Mouse (Mus musculus): ENCODE results near the gene Dna2. TPM values are rescaled to one million over a fixed set of nuclear protein-coding genes. Genes with fewer than 3 reads are reported as not detected.

Dna2 gene
- total and polyA plus RNA-seq, 3 experiments, result 0.29 to 0.84 (median 0.68) TPM

DNA sequence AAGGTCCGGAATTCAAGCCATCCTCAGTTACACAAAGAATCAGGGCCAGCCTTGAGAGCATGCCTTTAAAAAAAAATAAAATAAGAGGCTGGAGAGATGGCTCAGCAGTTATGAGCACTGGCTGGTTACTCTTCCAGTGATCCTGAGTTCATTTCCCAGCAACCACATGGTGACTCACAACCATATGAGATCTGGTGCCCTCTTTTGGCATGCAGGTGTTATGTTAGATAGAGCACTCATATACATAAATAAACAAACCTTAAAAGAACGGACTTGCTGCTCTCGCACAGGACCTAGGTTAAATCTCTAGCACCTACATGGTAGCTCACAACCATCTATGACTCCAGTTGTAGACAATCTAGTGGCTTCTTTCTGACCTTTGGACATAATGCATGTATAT lies 61.4 kb downstream of the Dna2 start:
- Histone ChIP-seq H3K4me1 (ENCODE audit: control insufficient read depth, insufficient read depth, low read length) (no peaks in the 10 kb centered on the region), H3K79me2 (replicated peaks; ENCODE audit: control insufficient read depth, insufficient read depth, low read length) (no peaks in the 10 kb centered on the region), H3K36me3 (ENCODE audit: control insufficient read depth, insufficient read depth, low read length) (peaks cover 4% of the 10 kb centered on the region), H3K9ac (ENCODE audit: low read depth, low read length) (no peak overlapping the region), H3K27ac (no peak overlapping the region), H3K27me3 (ENCODE audit: control insufficient read depth, insufficient read depth, low read length) (no peaks in the 10 kb centered on the region), H3K4me3 (no peak overlapping the region)
- DNase-seq, result no peak
- WGBS, result 58% methylated on average over 3 of the region's 3 CpGs
- no peak for TF ChIP-seq POLR2A (IDR thresholded peaks at IDR 0.05; ENCODE audit: insufficient read depth, low read depth, low read length)
- no peak for TF ChIP-seq CTCF (IDR thresholded peaks at IDR 0.05)
- TF ChIP-seq EP300 (IDR thresholded peaks at IDR 0.05; ENCODE audit: insufficient read depth, low read depth, low read length), result no peak
- intact Hi-C loops (cut with DNase I), result no loop called here

DNA sequence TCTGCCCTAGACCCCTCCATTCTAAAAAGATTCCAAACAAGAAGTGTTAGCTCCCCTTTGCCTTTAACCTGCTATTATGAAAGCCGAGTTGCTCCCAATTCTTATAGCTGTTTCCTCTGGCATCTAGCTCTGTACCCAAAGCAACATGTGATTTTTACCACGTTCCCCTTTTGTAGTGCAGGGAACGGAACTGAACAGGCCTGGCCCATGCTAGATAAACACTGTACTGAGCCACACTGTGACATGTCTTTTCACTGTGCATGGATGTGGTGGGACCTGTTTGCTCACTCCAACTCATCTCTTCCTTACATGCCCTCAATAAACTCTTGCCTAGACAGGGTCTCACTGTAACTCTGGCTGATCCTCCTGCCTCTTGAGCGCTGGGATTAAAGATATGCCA lies 63.4 kb downstream of the Dna2 start:
- Histone ChIP-seq H3K9ac (ENCODE audit: low read depth, low read length) (no peak overlapping the region), H3K79me2 (replicated peaks; ENCODE audit: control insufficient read depth, insufficient read depth, low read length) (no peaks in the 10 kb centered on the region), H3K27me3 (ENCODE audit: control insufficient read depth, insufficient read depth, low read length) (no peaks in the 10 kb centered on the region), H3K27ac (no peak overlapping the region), H3K36me3 (ENCODE audit: control insufficient read depth, insufficient read depth, low read length) (peaks cover 4% of the 10 kb centered on the region), H3K4me3 (no peak overlapping the region), H3K4me1 (ENCODE audit: control insufficient read depth, insufficient read depth, low read length) (no peaks in the 10 kb centered on the region)
- WGBS, result 69% methylated on average over 4 of the region's 4 CpGs
- no peak for TF ChIP-seq CTCF (IDR thresholded peaks at IDR 0.05)
- TF ChIP-seq EP300 (IDR thresholded peaks at IDR 0.05; ENCODE audit: insufficient read depth, low read depth, low read length), result no peak
- no peak for TF ChIP-seq POLR2A (IDR thresholded peaks at IDR 0.05; ENCODE audit: insufficient read depth, low read depth, low read length)
- intact Hi-C loops (cut with DNase I), result no loop called here
- no peak for DNase-seq

DNA sequence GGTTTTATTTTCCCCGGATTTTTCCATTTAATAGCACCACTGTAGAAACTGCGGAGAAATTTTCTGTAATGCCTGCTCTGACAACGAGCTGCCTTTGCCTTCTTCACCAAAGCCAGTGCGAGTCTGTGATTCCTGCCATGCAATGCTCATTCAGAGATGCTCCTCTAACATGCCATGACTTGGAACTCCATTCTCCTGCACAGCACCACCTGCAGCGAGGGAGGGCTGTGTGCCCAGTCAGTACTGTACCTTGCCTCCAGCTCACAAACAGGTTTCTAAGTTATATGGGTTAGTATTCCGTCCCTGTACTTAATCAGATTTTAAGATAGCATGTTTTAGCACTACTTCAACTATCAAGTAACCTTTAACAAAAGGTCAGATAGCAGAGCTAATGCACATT lies 64.7 kb downstream of the Dna2 start:
- intact Hi-C loops (cut with DNase I), result no loop called here
- H3K27me3 ChIP-seq (ENCODE audit: control insufficient read depth, insufficient read depth, low read length), result no peaks in the 10 kb centered on the region
- H3K27ac ChIP-seq, result no peak overlapping the region
- no peaks in the 10 kb centered on the region for H3K4me1 ChIP-seq (ENCODE audit: control insufficient read depth, insufficient read depth, low read length)
- peaks cover 4% of the 10 kb centered on the region for H3K36me3 ChIP-seq (ENCODE audit: control insufficient read depth, insufficient read depth, low read length)
- no peak for DNase-seq
- H3K79me2 ChIP-seq (replicated peaks; ENCODE audit: control insufficient read depth, insufficient read depth, low read length), result no peaks in the 10 kb centered on the region
- TF ChIP-seq POLR2A (IDR thresholded peaks at IDR 0.05; ENCODE audit: insufficient read depth, low read depth, low read length) (no peak), CTCF (IDR thresholded peaks at IDR 0.05) (no peak), EP300 (IDR thresholded peaks at IDR 0.05; ENCODE audit: insufficient read depth, low read depth, low read length) (no peak)
- H3K4me3 ChIP-seq, result no peak overlapping the region
- 89% methylated on average over 6 of the region's 6 CpGs for WGBS
- no peak overlapping the region for H3K9ac ChIP-seq (ENCODE audit: low read depth, low read length)

DNA sequence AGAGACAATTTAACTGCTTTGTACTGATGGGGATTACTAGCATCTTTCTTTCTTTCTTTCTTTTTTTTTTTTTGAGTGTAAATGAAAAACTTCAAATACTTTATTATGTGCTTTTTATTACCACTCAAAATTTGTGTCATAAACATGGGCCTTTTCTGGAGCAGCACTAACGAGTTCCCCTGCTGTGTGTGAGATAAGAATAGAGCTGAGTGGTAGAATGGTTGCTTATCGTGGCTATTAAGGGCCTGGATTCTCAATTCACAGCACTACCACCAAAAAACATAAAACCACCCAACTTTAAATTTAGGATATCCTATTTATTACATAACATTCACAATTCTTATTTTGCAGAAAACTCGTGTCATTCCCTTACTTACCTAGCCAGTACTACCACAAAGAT lies 66.7 kb downstream of the Dna2 start:
- Histone ChIP-seq H3K36me3 (ENCODE audit: control insufficient read depth, insufficient read depth, low read length) (peaks cover 4% of the 10 kb centered on the region), H3K27ac (no peak overlapping the region), H3K27me3 (ENCODE audit: control insufficient read depth, insufficient read depth, low read length) (no peaks in the 10 kb centered on the region), H3K4me1 (ENCODE audit: control insufficient read depth, insufficient read depth, low read length) (no peaks in the 10 kb centered on the region; the same call in 1 of the 2 replicates), H3K4me3 (no peak overlapping the region), H3K9ac (ENCODE audit: low read depth, low read length) (no peak overlapping the region), H3K79me2 (replicated peaks; ENCODE audit: control insufficient read depth, insufficient read depth, low read length) (peaks cover 3% of the 10 kb centered on the region; the same call in 1 of the 2 replicates)
- 53% methylated on average over 3 of the region's 3 CpGs for WGBS
- TF ChIP-seq CTCF (IDR thresholded peaks at IDR 0.05) (no peak), EP300 (IDR thresholded peaks at IDR 0.05; ENCODE audit: insufficient read depth, low read depth, low read length) (no peak), POLR2A (IDR thresholded peaks at IDR 0.05; ENCODE audit: insufficient read depth, low read depth, low read length) (no peak)
- intact Hi-C loops (cut with DNase I), result no loop called here
- DNase-seq, result no peak

DNA sequence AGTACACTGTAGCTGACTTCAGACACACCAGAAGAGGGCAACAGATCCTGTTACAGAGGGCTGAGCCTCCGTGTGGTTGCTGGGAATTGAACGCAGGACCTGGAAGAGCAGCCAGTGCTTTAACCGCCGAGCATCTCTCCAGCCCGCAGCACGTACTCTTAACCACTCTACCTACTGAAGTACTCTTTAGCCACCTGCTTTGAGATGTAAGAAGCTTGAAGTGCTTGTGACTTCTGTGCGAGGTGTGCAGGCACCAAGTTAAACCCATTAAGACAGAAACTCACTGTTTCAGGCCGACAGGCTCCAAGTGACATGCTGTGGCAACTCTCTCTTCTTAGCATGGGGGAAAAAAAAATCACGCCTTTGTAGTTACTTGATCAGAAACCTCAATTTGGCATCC lies 67.3 kb downstream of the Dna2 start:
- Histone ChIP-seq H3K79me2 (replicated peaks; ENCODE audit: control insufficient read depth, insufficient read depth, low read length) (peaks cover 5% of the 10 kb centered on the region; the same call in 1 of the 2 replicates), H3K4me3 (no peak overlapping the region), H3K4me1 (ENCODE audit: control insufficient read depth, insufficient read depth, low read length) (peaks cover 1% of the 10 kb centered on the region), H3K27me3 (ENCODE audit: control insufficient read depth, insufficient read depth, low read length) (no peaks in the 10 kb centered on the region), H3K27ac (no peak overlapping the region), H3K9ac (ENCODE audit: low read depth, low read length) (no peak overlapping the region), H3K36me3 (ENCODE audit: control insufficient read depth, insufficient read depth, low read length) (peaks cover 7% of the 10 kb centered on the region)
- WGBS, result 91% methylated on average over 9 of the region's 9 CpGs
- DNase-seq, result no peak
- TF ChIP-seq CTCF (IDR thresholded peaks at IDR 0.05) (no peak), POLR2A (IDR thresholded peaks at IDR 0.05; ENCODE audit: insufficient read depth, low read depth, low read length) (no peak), EP300 (IDR thresholded peaks at IDR 0.05; ENCODE audit: insufficient read depth, low read depth, low read length) (no peak)
- intact Hi-C loops (cut with DNase I), result no loop called here

DNA sequence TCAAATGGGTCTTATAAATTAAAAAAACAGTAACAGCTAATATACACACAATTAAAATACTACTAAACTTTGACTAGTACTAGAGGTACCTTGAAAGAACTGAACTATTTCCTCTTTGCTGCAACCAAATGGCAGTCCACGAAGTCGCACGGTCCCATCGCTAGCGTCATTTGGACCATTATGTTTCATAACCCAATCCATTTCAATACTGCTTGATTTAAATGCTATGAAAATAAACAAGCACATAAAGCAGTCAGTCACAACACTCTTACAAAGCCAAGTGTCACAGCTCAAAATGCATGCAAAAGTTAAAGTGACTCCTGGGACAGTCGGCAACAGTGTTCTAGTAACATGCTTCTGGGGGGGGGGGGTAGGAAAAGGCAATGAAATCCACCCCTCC lies 72.5 kb downstream of the Dna2 start:
- H3K36me3 ChIP-seq (ENCODE audit: control insufficient read depth, insufficient read depth, low read length), result peaks cover 20% of the 10 kb centered on the region
- no peak for TF ChIP-seq EP300 (IDR thresholded peaks at IDR 0.05; ENCODE audit: insufficient read depth, low read depth, low read length)
- no peak for TF ChIP-seq POLR2A (IDR thresholded peaks at IDR 0.05; ENCODE audit: insufficient read depth, low read depth, low read length)
- H3K27me3 ChIP-seq (ENCODE audit: control insufficient read depth, insufficient read depth, low read length), result no peaks in the 10 kb centered on the region
- peaks cover 6% of the 10 kb centered on the region for H3K4me1 ChIP-seq (ENCODE audit: control insufficient read depth, insufficient read depth, low read length)
- H3K4me3 ChIP-seq, result no peak overlapping the region
- H3K9ac ChIP-seq (ENCODE audit: low read depth, low read length), result no peak overlapping the region
- intact Hi-C loops (cut with DNase I), result no loop called here
- DNase-seq, result no peak
- 76% methylated on average over 6 of the region's 6 CpGs for WGBS
- H3K27ac ChIP-seq, result no peak overlapping the region
- H3K79me2 ChIP-seq (replicated peaks; ENCODE audit: control insufficient read depth, insufficient read depth, low read length), result peaks cover 5% of the 10 kb centered on the region; the same call in 1 of the 2 replicates
